Mouse (Mus musculus): ENCODE measurements around the gene March8. TPM values are rescaled to one million over a fixed set of nuclear protein-coding genes. Genes with fewer than 3 reads are reported as not detected.

March8 gene
- polyA plus RNA-seq, 1 experiment from 2014 or later: 24.0 TPM

DNA sequence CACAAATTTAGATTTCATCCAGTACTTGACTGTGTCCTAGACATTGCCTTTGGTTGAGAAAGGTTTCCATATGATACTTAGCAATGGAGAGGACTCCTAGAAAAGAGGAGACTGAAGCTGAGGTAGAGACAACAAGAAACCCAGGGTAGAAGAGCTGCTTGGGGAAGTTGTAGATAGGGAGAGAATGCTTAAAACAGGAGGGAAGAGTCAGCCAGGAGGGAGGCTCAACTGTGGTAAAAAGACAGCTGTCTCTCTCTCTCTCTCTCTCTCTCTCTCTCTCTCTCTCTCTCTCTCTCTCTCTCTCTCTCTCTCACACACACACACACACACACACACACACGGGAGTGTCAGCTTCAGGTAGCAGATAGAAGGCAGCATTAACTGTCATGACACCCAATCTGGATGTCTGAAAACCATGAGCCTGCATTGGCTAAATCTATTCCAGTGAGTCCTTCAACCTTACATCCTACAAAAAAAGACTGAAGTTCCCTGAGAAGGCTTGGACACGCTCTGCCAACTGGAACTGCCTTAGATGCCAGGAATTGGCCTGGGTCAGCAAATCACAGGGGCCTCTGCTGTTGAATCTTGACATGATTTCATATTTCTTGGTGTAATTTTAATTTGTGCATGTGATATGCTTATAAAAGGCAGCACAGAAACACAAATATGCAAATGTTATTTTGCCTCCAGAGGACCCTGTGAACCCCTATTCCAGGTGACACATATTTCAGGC is 57.3 kb downstream of the March8 start:
- no peak overlapping the region for H3K9ac ChIP-seq (replicated peaks)
- no peaks in the 10 kb centered on the region for H3K27me3 ChIP-seq
- H3K4me1 ChIP-seq (replicated peaks): no peaks in the 10 kb centered on the region
- no peaks in the 10 kb centered on the region for H3K36me3 ChIP-seq
- 66% methylated on average over 2 of the region's 2 CpGs for WGBS
- H3K9me3 ChIP-seq: no peaks in the 10 kb centered on the region
- H3K4me2 ChIP-seq: no peak overlapping the region
- no peak for ATAC-seq (ENCODE audit: insufficient number of reproducible peaks, insufficient read depth, low FRiP score, low TSS enrichment, low read depth)
- no peak overlapping the region for H3K27ac ChIP-seq
- H3K4me3 ChIP-seq (replicated peaks): no peak overlapping the region

DNA sequence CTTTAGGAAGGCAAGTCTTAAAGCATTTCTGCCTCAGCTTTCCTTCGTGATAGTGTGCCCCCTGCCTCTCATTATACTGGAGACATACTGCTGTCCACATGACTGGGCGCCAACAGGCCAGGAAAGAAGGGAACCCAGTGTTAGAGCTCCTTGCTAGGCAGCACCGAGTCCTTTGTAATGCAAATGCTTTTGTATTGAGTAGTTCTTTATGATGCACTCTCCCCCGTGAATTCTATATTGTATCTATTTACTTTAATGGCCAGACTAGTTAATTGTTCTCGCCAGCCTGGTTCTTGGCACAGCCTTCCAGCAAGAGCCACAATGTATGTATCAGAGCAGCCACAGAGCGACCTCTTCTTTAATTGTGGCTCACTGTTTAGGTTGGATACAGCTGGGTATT is 59.8 kb downstream of the March8 start:
- Histone ChIP-seq H3K4me1 (replicated peaks) (no peaks in the 10 kb centered on the region), H3K9ac (replicated peaks) (no peak overlapping the region), H3K36me3 (no peaks in the 10 kb centered on the region), H3K9me3 (no peaks in the 10 kb centered on the region), H3K4me3 (replicated peaks) (no peak overlapping the region), H3K27ac (no peak overlapping the region), H3K4me2 (no peak overlapping the region), H3K27me3 (no peaks in the 10 kb centered on the region)
- no peak for ATAC-seq (ENCODE audit: insufficient number of reproducible peaks, insufficient read depth, low FRiP score, low TSS enrichment, low read depth)
- WGBS: 74% methylated on average over 6 of the region's 6 CpGs

DNA sequence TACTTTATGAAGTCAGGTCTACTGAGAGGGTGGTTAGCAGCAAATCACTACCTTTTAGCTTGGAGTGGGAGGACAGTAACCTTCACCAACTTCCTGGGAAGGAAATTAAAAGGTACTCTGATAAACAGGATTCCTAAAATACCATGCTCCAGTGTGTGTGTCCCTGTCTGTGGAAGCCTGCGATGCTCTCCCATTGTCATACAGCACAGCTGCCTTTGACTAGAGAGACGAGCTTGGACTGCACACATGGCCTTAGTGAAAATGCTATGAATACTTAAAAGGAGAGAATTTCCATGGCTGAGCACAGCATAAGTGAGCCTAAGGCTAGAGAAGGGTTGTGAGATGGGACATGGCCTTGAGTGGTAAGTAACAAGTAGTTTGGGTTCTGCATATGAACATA is 60.3 kb downstream of the March8 start:
- ATAC-seq (ENCODE audit: insufficient number of reproducible peaks, insufficient read depth, low FRiP score, low TSS enrichment, low read depth): no peak
- no peak overlapping the region for H3K4me2 ChIP-seq
- no peak overlapping the region for H3K9ac ChIP-seq (replicated peaks)
- 96% methylated on average over 2 of the region's 2 CpGs for WGBS
- H3K4me1 ChIP-seq (replicated peaks): no peaks in the 10 kb centered on the region
- peaks cover under 1% of the 10 kb centered on the region; the same call in 1 of the 2 replicates for H3K36me3 ChIP-seq
- H3K9me3 ChIP-seq: no peaks in the 10 kb centered on the region
- no peak overlapping the region for H3K27ac ChIP-seq
- H3K4me3 ChIP-seq (replicated peaks): no peak overlapping the region
- H3K27me3 ChIP-seq: no peaks in the 10 kb centered on the region

DNA sequence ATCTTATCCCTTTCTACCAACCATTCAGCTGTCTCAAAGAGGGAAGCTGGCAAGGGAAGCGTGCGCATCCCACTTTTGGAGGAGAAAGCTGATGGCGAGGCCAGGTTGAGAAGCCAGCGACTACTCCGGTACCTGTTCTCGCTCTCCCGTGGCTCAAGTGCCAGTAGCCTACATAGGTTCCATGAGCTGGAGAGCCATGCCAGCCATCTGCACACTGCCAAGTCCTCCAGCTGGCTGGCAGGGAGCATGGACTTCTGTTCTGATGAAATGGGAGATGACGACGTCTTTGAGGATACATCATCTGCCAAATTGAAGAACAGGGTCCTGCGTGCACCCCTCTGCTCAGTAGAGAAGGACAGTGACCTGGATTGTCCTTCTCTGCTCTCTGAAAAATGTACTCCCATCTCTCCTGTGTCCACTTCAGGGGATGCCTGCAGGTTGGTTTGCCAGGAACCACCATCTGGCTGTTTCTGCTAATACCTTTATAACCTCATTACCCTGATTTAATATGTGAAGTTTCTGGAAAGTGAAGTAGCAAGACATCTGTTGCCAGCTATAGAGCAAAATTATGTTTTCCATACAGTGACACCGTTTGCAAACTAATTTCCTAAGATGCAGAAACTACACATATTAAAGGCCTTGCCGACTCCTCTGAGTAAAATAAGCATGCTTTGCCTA is 64.1 kb downstream of the March8 start:
- no peaks in the 10 kb centered on the region for H3K9me3 ChIP-seq
- H3K27ac ChIP-seq: no peak overlapping the region
- no peak overlapping the region for H3K4me2 ChIP-seq
- H3K4me1 ChIP-seq (replicated peaks): no peaks in the 10 kb centered on the region
- H3K4me3 ChIP-seq (replicated peaks): no peak overlapping the region
- H3K36me3 ChIP-seq: peaks cover 22% of the 10 kb centered on the region; the same call in 1 of the 2 replicates
- ATAC-seq (ENCODE audit: insufficient number of reproducible peaks, insufficient read depth, low FRiP score, low TSS enrichment, low read depth): no peak
- H3K27me3 ChIP-seq: no peaks in the 10 kb centered on the region
- WGBS: 95% methylated on average over 12 of the region's 12 CpGs
- H3K9ac ChIP-seq (replicated peaks): no peak overlapping the region

DNA sequence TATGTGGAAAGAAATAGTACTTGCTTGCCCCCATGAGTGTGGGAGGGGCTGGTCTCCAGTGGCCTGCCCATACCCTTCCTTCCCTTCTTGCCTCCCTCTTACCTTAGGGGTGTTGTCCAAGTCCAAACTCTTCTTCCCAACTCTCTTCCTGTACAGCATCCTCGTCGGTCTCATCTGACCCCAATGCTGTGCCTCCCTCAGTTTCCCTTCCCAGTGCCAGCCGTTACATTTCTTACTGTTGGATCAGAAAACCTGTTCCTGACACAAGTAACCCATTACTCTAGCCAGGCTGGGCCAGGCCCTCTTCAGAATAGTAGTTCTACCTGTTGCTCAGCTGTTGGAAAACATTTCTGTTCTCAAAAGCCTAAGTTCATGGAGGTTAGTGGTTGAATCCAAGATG is 64.6 kb downstream of the March8 start:
- peaks cover 22% of the 10 kb centered on the region; the same call in 1 of the 2 replicates for H3K36me3 ChIP-seq
- no peak overlapping the region for H3K27ac ChIP-seq
- no peak overlapping the region for H3K9ac ChIP-seq (replicated peaks)
- H3K4me1 ChIP-seq (replicated peaks): no peaks in the 10 kb centered on the region
- no peaks in the 10 kb centered on the region for H3K9me3 ChIP-seq
- H3K4me2 ChIP-seq: no peak overlapping the region
- H3K4me3 ChIP-seq (replicated peaks): no peak overlapping the region
- no peak for ATAC-seq (ENCODE audit: insufficient number of reproducible peaks, insufficient read depth, low FRiP score, low TSS enrichment, low read depth)
- 96% methylated on average over 3 of the region's 3 CpGs for WGBS
- no peaks in the 10 kb centered on the region for H3K27me3 ChIP-seq

DNA sequence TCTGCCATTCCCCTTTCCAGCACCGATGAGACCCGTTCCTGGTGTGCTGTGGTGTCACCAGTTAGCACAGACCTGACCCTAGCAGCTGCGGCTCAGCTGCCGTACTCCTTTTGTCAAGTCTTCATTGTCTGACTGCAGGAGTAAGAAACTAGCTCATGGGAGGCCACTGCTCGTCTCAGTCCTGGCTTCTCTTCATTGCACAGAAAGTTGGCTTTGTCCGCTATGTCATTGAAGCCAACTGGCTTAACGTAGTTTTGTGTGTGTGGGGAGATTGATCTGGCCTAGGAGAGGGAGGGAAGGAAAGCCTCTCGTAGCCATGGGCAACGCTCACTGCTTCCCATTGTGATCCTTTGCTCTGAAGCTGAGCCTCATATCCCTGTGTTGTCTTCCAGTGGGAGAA is 67.4 kb downstream of the March8 start:
- no peaks in the 10 kb centered on the region for H3K4me1 ChIP-seq (replicated peaks)
- no peak overlapping the region for H3K9ac ChIP-seq (replicated peaks)
- whole genome bisulfite sequencing: 89% methylated on average over 9 of the region's 9 CpGs
- H3K4me3 ChIP-seq (replicated peaks): no peak overlapping the region
- no peaks in the 10 kb centered on the region for H3K27me3 ChIP-seq
- peaks cover 29% of the 10 kb centered on the region; the same call in 1 of the 2 replicates for H3K36me3 ChIP-seq
- H3K9me3 ChIP-seq: no peaks in the 10 kb centered on the region
- 0 out of 2 replicates have a peak overlapping the region, but pooled peaks have one; percentile 17 for H3K27ac ChIP-seq
- ATAC-seq (ENCODE audit: insufficient number of reproducible peaks, insufficient read depth, low FRiP score, low TSS enrichment, low read depth): no peak
- H3K4me2 ChIP-seq: no peak overlapping the region

DNA sequence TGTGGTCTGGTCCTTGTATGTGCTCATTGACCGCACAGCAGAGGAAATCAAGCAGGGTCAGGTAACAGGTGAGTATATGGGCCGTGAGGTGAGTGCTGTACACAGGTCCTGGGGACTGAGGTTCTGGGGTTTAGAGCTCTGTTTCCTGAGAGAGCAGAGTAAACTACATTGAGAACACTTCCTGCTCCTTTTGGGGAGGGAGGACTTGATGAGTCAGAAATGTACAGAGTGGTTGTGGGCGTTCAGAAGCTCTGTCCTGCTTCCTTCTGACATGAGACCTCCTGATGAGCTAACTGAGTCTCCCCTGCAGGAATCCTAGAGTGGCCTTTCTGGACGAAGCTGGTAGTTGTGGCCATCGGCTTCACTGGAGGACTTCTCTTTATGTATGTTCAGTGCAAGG is 67.9 kb downstream of the March8 start:
- Histone ChIP-seq H3K27ac (no peak overlapping the region), H3K4me2 (no peak overlapping the region), H3K9ac (replicated peaks) (no peak overlapping the region), H3K4me3 (replicated peaks) (no peak overlapping the region), H3K27me3 (no peaks in the 10 kb centered on the region), H3K36me3 (peaks cover 33% of the 10 kb centered on the region), H3K4me1 (replicated peaks) (no peaks in the 10 kb centered on the region), H3K9me3 (no peaks in the 10 kb centered on the region)
- no peak for ATAC-seq (ENCODE audit: insufficient number of reproducible peaks, insufficient read depth, low FRiP score, low TSS enrichment, low read depth)
- 87% methylated on average over 5 of the region's 5 CpGs for WGBS

DNA sequence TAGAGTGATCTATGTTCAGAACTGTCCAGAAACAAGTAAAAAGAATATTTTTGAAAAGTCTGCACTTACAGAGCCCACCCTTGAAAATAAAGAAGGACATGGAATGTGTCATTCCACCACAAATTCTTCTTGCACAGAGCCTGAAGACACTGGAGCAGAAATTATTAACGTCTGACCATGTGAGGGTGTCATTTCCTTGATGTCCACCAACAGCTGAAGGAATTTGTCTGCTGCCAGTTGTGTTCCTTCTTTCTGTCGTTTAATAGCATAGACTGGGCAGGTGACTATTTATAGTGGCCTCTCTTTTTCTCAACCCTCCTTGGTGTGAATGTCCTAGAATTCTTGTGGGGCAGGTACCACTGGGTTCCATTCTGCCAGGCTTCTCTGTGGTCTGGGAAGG is 68.3 kb downstream of the March8 start:
- 80% methylated on average over 2 of the region's 2 CpGs for WGBS
- Histone ChIP-seq H3K4me1 (replicated peaks) (no peaks in the 10 kb centered on the region), H3K27ac (no peak overlapping the region), H3K4me2 (no peak overlapping the region), H3K9ac (replicated peaks) (no peak overlapping the region), H3K9me3 (no peaks in the 10 kb centered on the region), H3K4me3 (replicated peaks) (no peak overlapping the region), H3K36me3 (peaks cover 36% of the 10 kb centered on the region), H3K27me3 (no peaks in the 10 kb centered on the region)
- ATAC-seq (ENCODE audit: insufficient number of reproducible peaks, insufficient read depth, low FRiP score, low TSS enrichment, low read depth): no peak

DNA sequence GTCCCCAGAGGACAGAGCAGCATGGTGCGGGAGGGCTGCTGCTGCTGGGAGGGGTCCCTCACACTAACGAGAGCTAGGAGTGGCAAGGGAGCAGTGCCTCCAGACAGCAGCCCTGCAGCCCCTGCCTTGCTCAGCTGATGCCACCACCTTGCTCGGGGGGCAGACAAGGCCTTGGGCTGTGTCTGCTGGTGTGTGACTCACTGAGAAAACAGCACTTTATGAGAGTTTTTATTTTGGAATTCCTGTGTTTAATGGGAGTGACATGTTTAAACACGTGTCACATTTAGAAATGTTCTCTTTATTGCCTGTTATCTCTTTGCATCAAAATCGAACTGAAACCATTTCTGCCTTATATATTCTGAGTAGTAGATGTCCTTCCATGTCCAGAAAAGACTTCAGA is 68.9 kb downstream of the March8 start:
- Histone ChIP-seq H3K36me3 (peaks cover 36% of the 10 kb centered on the region), H3K27me3 (no peaks in the 10 kb centered on the region), H3K27ac (no peak overlapping the region), H3K4me1 (replicated peaks) (no peaks in the 10 kb centered on the region), H3K4me3 (replicated peaks) (no peak overlapping the region), H3K9me3 (no peaks in the 10 kb centered on the region), H3K4me2 (no peak overlapping the region), H3K9ac (replicated peaks) (no peak overlapping the region)
- ATAC-seq (ENCODE audit: insufficient number of reproducible peaks, insufficient read depth, low FRiP score, low TSS enrichment, low read depth): no peak
- WGBS: 66% methylated on average over 5 of the region's 5 CpGs

DNA sequence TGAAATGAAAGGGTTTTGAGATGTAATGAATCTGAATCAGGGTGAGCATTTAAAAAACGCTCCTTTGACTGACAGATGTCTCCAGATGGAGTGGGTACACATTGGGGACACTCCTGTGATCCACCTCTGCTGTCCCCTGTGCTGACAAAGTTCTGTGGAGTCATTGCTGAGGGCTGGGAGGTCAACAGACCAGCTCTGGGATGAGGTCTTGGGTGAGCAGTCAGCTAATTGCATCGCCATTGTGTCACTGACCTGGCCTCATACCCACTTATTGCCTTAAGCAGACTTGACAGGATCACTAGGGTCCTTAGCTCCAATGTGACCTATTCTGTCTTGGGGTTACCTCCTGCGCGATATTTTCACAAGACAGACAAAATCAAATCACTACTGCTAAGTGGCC is 69.4 kb downstream of the March8 start:
- ATAC-seq (ENCODE audit: insufficient number of reproducible peaks, insufficient read depth, low FRiP score, low TSS enrichment, low read depth): no peak
- no peaks in the 10 kb centered on the region for H3K9me3 ChIP-seq
- no peaks in the 10 kb centered on the region for H3K27me3 ChIP-seq
- peaks cover 36% of the 10 kb centered on the region for H3K36me3 ChIP-seq
- H3K4me3 ChIP-seq (replicated peaks): no peak overlapping the region
- H3K4me1 ChIP-seq (replicated peaks): no peaks in the 10 kb centered on the region
- H3K27ac ChIP-seq: no peak overlapping the region
- H3K4me2 ChIP-seq: no peak overlapping the region
- 95% methylated on average over 4 of the region's 4 CpGs for WGBS
- no peak overlapping the region for H3K9ac ChIP-seq (replicated peaks)

DNA sequence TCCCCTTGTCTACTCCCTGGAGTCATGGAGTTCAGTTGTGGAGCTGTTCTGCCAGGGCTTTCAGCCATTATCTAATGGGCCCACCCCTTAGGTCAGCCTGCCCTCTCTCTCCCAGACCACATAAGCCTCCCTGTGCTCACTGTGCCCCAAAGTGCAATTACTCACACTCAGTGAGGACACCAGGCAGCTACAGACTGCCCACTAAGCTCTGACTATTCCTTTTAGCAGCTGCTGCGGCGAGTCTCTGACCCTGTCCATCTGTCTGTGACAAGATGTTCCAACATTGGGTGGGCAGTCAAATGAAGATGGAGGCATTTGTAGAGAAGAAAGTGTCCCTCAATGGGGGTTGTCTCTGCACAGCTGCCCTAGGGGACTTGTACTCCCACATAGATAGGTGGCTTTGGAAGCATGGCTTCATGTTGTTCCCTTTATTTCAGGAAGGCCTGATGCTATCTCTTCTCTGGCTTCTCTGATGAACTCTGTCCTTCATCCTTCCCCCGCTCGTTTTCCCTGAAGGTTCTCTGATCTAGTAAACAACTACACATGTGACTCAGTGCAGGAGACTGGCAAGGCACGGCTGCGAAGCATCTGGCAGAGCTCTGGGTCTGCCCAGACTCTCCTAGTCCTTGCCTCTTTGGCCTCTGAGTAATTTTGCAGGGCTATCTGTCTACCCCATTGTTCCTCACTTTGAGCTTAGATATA is 70.3 kb downstream of the March8 start:
- WGBS: 65% methylated on average over 6 of the region's 6 CpGs
- no peaks in the 10 kb centered on the region for H3K27me3 ChIP-seq
- no peak overlapping the region for H3K4me3 ChIP-seq (replicated peaks)
- no peaks in the 10 kb centered on the region for H3K4me1 ChIP-seq (replicated peaks)
- no peaks in the 10 kb centered on the region for H3K9me3 ChIP-seq
- no peak for ATAC-seq (ENCODE audit: insufficient number of reproducible peaks, insufficient read depth, low FRiP score, low TSS enrichment, low read depth)
- H3K27ac ChIP-seq: no peak overlapping the region
- no peak overlapping the region for H3K4me2 ChIP-seq
- H3K9ac ChIP-seq (replicated peaks): no peak overlapping the region
- peaks cover 35% of the 10 kb centered on the region for H3K36me3 ChIP-seq
